Mouse (Mus musculus) forebrain, embryonic 12.5 days (tissue): ENCODE measurements around the gene Gm3625. TPM values are rescaled to one million over a fixed set of nuclear protein-coding genes. Genes with fewer than 3 reads are reported as not detected.

Experiments used
- ATAC-seq: fragments of 200-750 bp; cut with Nextera tagmentation; 2 replicates; pipeline ENCODE4 v1.8.0; 2017; ENCODE audit warnings: moderate TSS enrichment; ENCODE audit not compliant: low FRiP score
- H3K27ac ChIP-seq: fragments of 300-500 bp; sonication (generic); 2 replicates; pipeline ENCODE4 v1.5.1; 2016; ENCODE audit warnings: mild to moderate bottlenecking
- H3K27me3 ChIP-seq: fragments of 300-500 bp; sonication (generic); 2 replicates; pipeline ENCODE4 v1.6.1; 2016; ENCODE audit warnings: mild to moderate bottlenecking
- H3K36me3 ChIP-seq: fragments of 300-500 bp; sonication (generic); replicated peaks from 2 replicates; pipeline ENCODE4 v1.6.1; 2016; ENCODE audit warnings: mild to moderate bottlenecking
- H3K4me1 ChIP-seq: fragments of 300-500 bp; sonication (generic); 2 replicates; pipeline ENCODE4 v1.6.1; 2016
- H3K4me2 ChIP-seq: fragments of 300-500 bp; sonication (generic); 2 replicates; pipeline ENCODE4 v1.6.1; 2016; ENCODE audit warnings: mild to moderate bottlenecking, moderate library complexity
- H3K4me3 ChIP-seq: fragments of 300-500 bp; sonication (generic); replicated peaks from 2 replicates; pipeline ENCODE4 v1.5.1; 2016; ENCODE audit warnings: mild to moderate bottlenecking
- H3K9ac ChIP-seq: fragments of 300-500 bp; sonication (generic); 2 replicates; pipeline ENCODE4 v1.6.1; 2016; ENCODE audit warnings: mild to moderate bottlenecking
- H3K9me3 ChIP-seq: fragments of 300-500 bp; sonication (generic); 2 replicates; pipeline ENCODE4 v1.6.1; 2016
- WGBS: fragments of 180-500 bp; shearing (Covaris S2); methylation state at CpG from one replicate; pipeline ENCODE4 v1.1.7; 2016; 5-methylcytosine and 5-hydroxymethylcytosine counted together
- polyA plus RNA-seq: library from polyadenylated mRNA; unstranded; fragments of >200 nt; fragmentation: Nextera tagmentation; extraction: Ambion mirVana; gene quantifications from 2 replicates; pipeline ENCODE4 v1.2.1, GENCODE M21; 2016

Gm3625 gene
- polyA plus RNA-seq = not detected in 2 replicates

DNA sequence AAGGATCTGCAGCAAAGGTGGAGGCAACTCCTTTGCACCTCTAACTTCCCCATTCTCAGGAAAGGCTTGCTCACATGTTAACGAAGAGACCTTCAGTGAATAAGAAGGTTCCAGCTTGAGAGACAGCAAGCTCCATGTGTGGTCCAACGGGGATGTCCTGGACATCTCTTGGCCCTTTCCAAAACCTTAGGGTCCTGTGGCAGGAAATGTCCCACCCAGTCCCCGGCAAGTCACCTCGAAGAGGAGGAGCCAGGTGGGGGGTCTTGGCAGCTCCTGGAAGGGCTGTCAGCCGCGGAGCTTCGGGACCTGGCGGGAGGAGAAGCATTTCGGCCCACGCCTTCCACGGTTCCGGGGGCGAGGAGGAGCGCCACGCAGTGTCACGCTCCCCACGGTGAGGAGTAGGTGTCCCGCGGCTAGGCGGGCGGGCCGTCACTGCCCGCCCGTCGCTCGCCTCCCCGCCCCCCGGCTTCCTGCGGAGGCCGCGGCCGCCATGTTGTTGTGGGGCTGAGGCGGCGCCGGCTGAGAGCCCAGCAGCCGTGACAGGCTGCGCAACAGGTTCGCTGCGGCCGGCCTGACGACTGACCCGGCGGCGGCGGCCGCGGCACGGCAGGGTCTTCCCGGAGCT lies at the start of gene Gm3625, which contains the start of gene Itsn2:
Gene Gm3625 (minus strand): TSS at position 387 of the 625 bp plus-strand sequence.
Gene Itsn2 (plus strand): TSS at position 98 of the 625 bp plus-strand sequence.
- H3K27ac ChIP-seq = 0 out of 2 replicates have a peak within 1 kb of the TSS, but pooled peaks have one; percentile 31
- H3K4me2 ChIP-seq = peak within 1 kb of the TSS; percentile 69
- no peaks in the 10 kb centered on the region for H3K9me3 ChIP-seq
- H3K27me3 ChIP-seq = peaks cover 11% of the 10 kb centered on the region; the same call in 1 of the 2 replicates
- H3K36me3 ChIP-seq = no peaks in the 10 kb centered on the region
- peaks cover 6% of the 10 kb centered on the region for H3K4me1 ChIP-seq
- under 1% methylated on average over 41 of the region's 49 CpGs for WGBS
- peak within 1 kb of the TSS; percentile 94 for H3K4me3 ChIP-seq
- H3K9ac ChIP-seq = peak within 1 kb of the TSS; percentile 76
- ATAC-seq = peak; percentile 95

DNA sequence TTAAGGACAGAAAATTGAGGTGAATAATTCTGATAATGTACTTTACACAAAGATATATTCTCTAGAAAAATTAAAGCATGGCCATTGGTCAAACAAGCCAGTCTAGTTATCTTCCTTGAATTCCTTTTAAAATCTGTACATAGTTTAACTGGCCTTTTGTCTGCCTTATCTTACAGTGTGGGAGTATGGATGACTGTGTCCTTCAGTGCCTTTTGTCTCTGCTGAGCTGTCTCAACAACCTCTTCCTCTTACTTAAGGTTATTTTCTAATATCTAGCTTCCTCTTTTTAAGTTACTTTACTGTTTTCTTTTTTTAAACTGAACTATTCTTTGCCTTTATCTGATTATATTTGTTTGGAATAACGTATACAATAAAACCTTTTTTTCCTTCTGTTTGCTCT lies 48.0 kb upstream of the Gm3625 start:
- no peaks in the 10 kb centered on the region for H3K4me1 ChIP-seq
- H3K9me3 ChIP-seq = no peaks in the 10 kb centered on the region
- no peak for ATAC-seq
- no peaks in the 10 kb centered on the region for H3K27me3 ChIP-seq
- H3K9ac ChIP-seq = no peak overlapping the region
- no peak overlapping the region for H3K4me2 ChIP-seq
- H3K4me3 ChIP-seq = no peak overlapping the region
- H3K36me3 ChIP-seq = peaks cover 13% of the 10 kb centered on the region
- 95% methylated on average over 1 of the region's 1 CpGs for WGBS
- no peak overlapping the region for H3K27ac ChIP-seq

DNA sequence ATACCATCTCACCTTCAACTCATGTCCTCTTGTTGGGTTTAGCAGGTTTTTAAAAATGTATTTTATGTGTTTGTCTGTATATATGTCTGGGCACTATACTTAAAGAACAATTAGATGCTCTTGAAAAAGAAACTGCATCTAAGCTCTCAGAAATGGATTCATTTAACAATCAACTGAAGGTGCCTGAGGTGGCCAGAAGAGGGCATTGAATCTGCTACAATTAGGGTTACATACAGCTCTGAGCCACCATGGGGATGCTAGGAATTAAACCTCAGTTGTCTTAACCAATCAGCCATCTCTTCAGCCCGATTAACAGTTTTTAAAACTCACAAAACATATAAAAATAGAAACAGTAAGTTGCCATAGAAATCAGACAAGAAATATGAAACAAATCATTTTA lies 45.7 kb upstream of the Gm3625 start:
- Histone ChIP-seq H3K4me3 (no peak overlapping the region), H3K36me3 (peaks cover 25% of the 10 kb centered on the region), H3K27ac (no peak overlapping the region), H3K9me3 (no peaks in the 10 kb centered on the region), H3K4me2 (no peak overlapping the region), H3K4me1 (no peaks in the 10 kb centered on the region), H3K9ac (no peak overlapping the region), H3K27me3 (no peaks in the 10 kb centered on the region)
- ATAC-seq = no peak
- 90% methylated on average over 1 of the region's 1 CpGs for WGBS

DNA sequence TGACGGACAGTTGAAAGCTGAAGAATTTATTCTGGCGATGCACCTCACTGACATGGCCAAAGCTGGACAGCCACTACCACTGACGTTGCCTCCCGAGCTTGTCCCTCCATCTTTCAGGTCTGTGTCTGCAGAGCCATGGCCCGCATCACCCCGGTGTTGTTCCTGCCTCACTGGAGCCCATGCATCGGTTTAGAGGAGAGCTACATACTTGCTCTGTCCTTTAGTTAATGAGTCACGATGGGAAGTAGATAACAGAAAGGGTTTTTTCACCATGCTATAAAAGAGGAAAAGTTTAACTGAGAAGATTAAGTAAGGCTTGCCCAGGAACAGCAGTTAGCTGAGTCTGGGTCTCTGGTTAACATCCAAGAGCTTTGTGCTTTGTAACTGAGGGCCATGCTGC lies 40.2 kb upstream of the Gm3625 start:
- no peaks in the 10 kb centered on the region for H3K9me3 ChIP-seq

DNA sequence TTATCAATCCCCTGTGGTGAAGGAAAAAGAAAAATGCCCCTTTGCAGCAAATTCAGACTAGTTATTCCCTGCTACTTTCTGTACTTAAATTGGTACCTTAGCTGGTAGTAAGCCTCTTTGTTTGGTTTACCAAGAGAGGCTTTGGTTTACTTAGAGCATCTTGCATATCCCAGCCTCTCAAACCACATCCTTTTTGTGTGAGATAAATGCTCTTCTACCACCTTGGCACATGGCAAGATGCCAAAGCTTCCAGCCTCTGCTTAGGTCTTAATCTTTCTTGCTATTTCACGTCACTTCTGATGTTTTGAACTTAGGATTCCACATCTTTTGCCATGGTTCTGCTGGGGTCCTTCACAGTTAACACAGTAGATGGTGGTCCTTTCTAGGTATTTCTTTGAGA lies 31.5 kb upstream of the Gm3625 start:
- H3K27me3 ChIP-seq = no peaks in the 10 kb centered on the region
- no peaks in the 10 kb centered on the region for H3K36me3 ChIP-seq
- H3K9ac ChIP-seq = no peak overlapping the region
- no peak for ATAC-seq
- 80% methylated on average over 1 of the region's 1 CpGs for WGBS
- H3K4me1 ChIP-seq = no peaks in the 10 kb centered on the region
- no peak overlapping the region for H3K4me3 ChIP-seq
- H3K27ac ChIP-seq = no peak overlapping the region
- no peak overlapping the region for H3K4me2 ChIP-seq
- no peaks in the 10 kb centered on the region for H3K9me3 ChIP-seq

More for the DNA sequence above, 40.2 kb upstream of the Gm3625 start:
- Histone ChIP-seq H3K27ac (no peak overlapping the region), H3K4me3 (no peak overlapping the region), H3K36me3 (peaks cover 39% of the 10 kb centered on the region), H3K4me1 (no peaks in the 10 kb centered on the region), H3K27me3 (no peaks in the 10 kb centered on the region), H3K4me2 (no peak overlapping the region), H3K9ac (no peak overlapping the region)
- ATAC-seq = no peak
- WGBS = 89% methylated on average over 8 of the region's 8 CpGs

DNA sequence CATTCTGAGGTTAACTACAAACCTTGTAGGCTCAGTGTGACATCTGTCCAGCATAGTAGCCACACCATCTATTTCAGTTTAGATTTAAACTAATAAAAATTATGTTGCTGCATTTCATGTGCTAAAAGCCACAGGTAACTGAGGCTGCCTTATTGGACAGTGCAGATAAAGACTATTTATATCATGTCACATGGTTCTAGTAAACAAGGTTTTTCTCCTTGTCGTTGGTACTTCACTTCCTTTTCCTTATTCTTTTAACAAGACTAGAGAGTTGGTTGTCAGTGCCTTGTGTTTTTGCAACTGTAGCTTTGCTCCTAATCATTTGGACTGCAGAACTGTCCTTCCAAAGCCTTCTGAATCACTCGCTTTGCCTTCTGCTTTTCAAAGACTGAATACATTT lies 22.0 kb upstream of the Gm3625 start:
- no peak overlapping the region for H3K27ac ChIP-seq
- no peaks in the 10 kb centered on the region for H3K36me3 ChIP-seq
- WGBS = 86% methylated on average over 2 of the region's 2 CpGs
- H3K9me3 ChIP-seq = no peaks in the 10 kb centered on the region
- H3K4me3 ChIP-seq = no peak overlapping the region
- H3K4me1 ChIP-seq = no peaks in the 10 kb centered on the region
- ATAC-seq = no peak
- no peak overlapping the region for H3K4me2 ChIP-seq
- H3K27me3 ChIP-seq = no peaks in the 10 kb centered on the region
- H3K9ac ChIP-seq = no peak overlapping the region

DNA sequence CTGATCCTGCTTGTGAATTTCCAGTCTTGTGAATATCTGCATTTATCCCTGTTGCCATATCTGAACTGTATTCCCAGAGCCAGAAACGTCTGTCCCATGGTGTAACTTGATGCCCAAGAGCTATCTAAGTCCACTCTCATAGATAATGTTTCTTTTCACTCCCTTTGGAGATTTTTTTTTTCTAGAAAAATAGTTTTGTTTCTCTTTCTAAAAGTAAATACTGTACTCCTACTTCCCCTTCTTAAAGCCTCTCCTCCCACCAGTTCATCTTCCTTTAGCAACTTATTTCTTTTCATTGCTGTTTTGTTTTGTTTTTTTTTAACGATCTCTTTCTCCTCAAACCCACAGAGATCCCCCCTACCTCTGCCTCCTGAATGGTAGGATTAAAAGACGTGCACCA lies 13.9 kb upstream of the Gm3625 start:
- H3K4me2 ChIP-seq = no peak overlapping the region
- ATAC-seq = no peak
- no peak overlapping the region for H3K27ac ChIP-seq
- no peak overlapping the region for H3K9ac ChIP-seq
- no peaks in the 10 kb centered on the region for H3K9me3 ChIP-seq
- no peaks in the 10 kb centered on the region for H3K36me3 ChIP-seq
- WGBS = 12% methylated on average over 3 of the region's 3 CpGs
- 0 out of 2 replicates have a peak, but pooled peaks cover 3% of the 10 kb centered on the region for H3K4me1 ChIP-seq
- no peak overlapping the region for H3K4me3 ChIP-seq
- no peaks in the 10 kb centered on the region for H3K27me3 ChIP-seq

DNA sequence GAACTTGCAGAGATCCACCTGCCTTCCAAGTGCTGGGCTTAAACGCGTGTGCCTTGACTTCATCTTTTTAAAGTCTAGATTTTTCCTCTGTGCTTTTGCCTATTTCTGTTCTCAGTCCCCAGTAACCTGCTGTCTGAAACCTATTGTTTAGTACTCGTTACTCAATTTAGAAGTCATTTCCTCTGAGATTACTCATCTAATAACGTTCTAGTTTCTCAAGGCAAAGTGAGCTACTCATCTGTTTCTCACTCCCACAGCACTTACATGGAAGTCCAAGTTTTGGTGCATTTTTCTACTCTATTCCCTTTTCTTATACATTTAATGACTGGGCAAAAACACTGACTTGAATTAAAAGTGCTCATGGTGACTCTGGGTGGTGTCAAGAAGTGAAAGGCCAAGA lies 7.0 kb upstream of the Gm3625 start:
- H3K9ac ChIP-seq = no peak overlapping the region
- H3K27me3 ChIP-seq = no peaks in the 10 kb centered on the region
- H3K4me1 ChIP-seq = no peaks in the 10 kb centered on the region
- H3K9me3 ChIP-seq = no peaks in the 10 kb centered on the region
- H3K36me3 ChIP-seq = no peaks in the 10 kb centered on the region
- no peak for ATAC-seq
- H3K4me2 ChIP-seq = no peak overlapping the region
- H3K27ac ChIP-seq = no peak overlapping the region
- 82% methylated on average over 4 of the region's 4 CpGs for WGBS
- H3K4me3 ChIP-seq = no peak overlapping the region

DNA sequence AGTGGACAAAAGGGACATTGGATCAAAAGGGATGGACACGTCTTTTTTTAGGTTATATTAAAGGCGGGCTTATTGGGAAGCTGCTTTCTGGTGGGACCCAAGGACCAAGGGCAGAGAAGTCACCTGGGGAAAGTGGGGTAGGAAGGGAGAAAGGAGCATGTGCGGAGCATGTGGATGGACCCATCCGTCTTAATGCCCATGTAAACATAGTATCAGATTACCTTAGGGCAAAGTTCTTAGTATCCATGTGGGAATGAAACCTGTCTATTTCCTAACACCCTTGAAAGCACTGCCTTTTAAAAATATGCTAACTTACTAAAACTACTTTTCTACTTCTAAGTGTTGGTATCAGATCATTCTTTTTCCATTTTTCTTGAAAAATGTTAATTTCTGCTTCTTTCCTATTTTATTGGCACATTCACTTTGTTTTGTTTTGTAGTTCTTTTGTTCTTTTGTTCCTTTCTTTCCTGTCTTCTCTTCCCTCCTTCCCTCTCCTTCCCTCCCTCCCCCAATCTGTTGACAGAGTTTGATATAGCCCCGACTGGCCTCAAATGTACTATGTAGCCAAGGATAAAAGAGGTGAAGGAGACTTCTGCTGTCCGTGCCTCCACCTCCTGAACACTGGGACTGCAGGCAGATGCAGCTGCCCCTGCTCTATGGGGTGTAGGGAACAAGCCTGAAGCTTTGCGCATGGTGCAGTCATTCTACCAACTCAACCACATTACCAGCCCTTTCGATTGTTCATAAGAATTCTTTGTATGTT lies 6.1 kb upstream of the Gm3625 start:
- no peaks in the 10 kb centered on the region for H3K9me3 ChIP-seq
- H3K27ac ChIP-seq = no peak overlapping the region
- no peak overlapping the region for H3K4me2 ChIP-seq
- 68% methylated on average over 8 of the region's 8 CpGs for WGBS
- H3K9ac ChIP-seq = no peak overlapping the region
- no peaks in the 10 kb centered on the region for H3K36me3 ChIP-seq
- ATAC-seq = no peak
- H3K4me3 ChIP-seq = no peak overlapping the region
- peaks cover 2% of the 10 kb centered on the region; the same call in 1 of the 2 replicates for H3K4me1 ChIP-seq
- H3K27me3 ChIP-seq = no peaks in the 10 kb centered on the region

DNA sequence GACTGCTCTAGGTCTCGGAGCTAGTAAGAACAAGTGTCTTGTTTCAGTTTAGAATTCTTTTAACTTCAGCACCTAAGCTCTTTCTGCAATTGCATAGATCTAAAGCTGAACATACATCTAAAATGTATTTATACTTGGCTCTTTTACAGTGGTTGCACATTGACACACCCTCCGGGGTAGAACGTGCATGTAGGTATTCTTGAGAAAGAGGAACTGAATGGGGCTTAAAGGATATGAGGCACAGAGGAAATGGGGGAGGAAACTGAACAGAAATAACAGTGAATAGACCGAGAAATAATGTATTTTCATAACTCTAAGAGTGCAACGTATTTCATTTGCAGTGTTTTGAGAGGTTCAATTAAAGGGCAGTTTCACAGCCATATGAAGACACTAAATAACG lies 2.3 kb upstream of the Gm3625 start:
- peaks cover 6% of the 10 kb centered on the region for H3K4me1 ChIP-seq
- WGBS = 84% methylated on average over 6 of the region's 6 CpGs
- no peak for ATAC-seq

DNA sequence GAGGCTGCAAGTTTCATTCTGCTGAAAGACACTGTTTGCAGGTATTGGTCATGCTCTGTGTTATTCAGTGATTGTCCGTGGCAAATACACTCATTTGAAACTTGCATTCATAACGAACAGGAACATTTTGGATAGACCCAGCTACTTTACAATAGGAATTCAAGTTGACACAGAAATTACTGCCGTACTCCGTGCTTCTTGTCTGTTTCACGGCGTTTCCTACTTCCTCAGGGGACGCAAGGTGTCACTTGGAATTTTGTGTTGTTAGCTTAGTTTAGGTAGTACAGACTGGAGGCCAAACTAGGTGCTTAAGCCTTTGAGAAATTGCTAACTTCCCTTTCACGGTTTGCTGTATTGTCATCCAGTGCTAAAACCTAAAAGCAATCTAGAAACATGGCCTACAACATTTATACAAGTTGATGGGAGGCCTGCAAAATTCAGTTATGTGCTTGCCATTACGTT lies 1.2 kb upstream of the Gm3625 start:
- WGBS = 65% methylated on average over 9 of the region's 9 CpGs

More for the DNA sequence above, 2.3 kb upstream of the Gm3625 start:
- H3K9me3 ChIP-seq = no peaks in the 10 kb centered on the region
- no peak overlapping the region for H3K4me3 ChIP-seq
- peaks cover 11% of the 10 kb centered on the region; the same call in 1 of the 2 replicates for H3K27me3 ChIP-seq
- H3K27ac ChIP-seq = no peak overlapping the region
- no peak overlapping the region for H3K9ac ChIP-seq
- H3K4me2 ChIP-seq = no peak overlapping the region
- no peaks in the 10 kb centered on the region for H3K36me3 ChIP-seq

DNA sequence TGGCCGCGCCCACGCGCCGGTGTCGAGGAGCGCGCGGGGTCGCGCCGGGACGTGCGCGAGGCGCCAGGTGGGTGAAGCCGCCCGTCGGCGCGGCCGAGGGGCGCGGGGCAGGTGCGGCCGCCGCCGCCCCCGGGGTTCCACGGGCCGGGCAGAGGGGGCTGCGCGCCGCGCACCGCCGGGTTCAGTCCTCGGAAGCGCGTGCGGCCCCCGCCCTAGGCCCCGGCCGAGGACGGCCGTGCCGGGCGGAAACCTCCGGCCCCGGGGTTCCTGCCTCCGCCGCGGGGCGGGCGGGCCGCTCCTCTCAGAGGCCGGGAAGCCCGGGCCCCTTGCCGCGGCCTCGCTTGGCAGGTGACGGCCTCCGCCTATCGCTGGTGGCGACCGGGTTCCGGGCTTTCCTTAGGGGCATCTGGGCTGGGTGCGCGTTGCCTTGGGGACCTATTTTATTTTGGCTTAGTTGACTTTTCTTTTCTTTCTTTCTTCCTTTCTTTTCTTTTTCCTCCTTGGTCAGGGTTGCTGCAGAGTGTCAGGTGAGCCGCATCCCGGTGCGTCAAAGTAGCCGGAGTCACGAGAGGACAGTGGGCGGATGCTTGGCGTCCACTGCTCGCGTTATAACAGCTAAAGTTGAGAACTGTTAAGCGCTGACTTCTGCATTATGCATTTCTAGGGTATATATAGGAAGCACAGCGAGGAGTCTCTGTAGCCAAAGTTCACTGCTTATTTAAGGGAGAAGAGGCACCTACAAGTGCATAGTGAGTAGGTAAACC lies 621 bp upstream of the Gm3625 start:
- Histone ChIP-seq H3K9ac (peak overlapping the region; percentile 76), H3K27me3 (peaks cover 11% of the 10 kb centered on the region; the same call in 1 of the 2 replicates), H3K9me3 (no peaks in the 10 kb centered on the region), H3K4me2 (peak overlapping the region; percentile 69), H3K4me1 (peaks cover 6% of the 10 kb centered on the region), H3K4me3 (peak overlapping the region; percentile 94), H3K36me3 (no peaks in the 10 kb centered on the region), H3K27ac (0 out of 2 replicates have a peak overlapping the region, but pooled peaks have one; percentile 31)
- under 1% methylated on average over 51 of the region's 80 CpGs for WGBS
- ATAC-seq = peak; percentile 87

More for the DNA sequence above, 1.2 kb upstream of the Gm3625 start:
- Histone ChIP-seq H3K9ac (no peak overlapping the region), H3K9me3 (no peaks in the 10 kb centered on the region), H3K4me3 (peak overlapping the region; percentile 94), H3K27ac (no peak overlapping the region), H3K4me2 (peak overlapping the region; percentile 69), H3K36me3 (no peaks in the 10 kb centered on the region), H3K4me1 (peaks cover 6% of the 10 kb centered on the region), H3K27me3 (peaks cover 11% of the 10 kb centered on the region; the same call in 1 of the 2 replicates)
- no peak for ATAC-seq
